Mouse (Mus musculus) cerebellum, adult 11 months (tissue): ENCODE results near the gene Ngdn.
"Not testable (repeated sequence)": the region's sequence is repeated elsewhere in the genome, so short reads cannot be mapped to it uniquely, and the experiment has no call there.

ENCODE experiments used
- DNase-seq: peaks from one replicate; pipeline ENCODE4 v3.0.0; 2022

The Ngdn gene

GRCm38 (mm10) chr14:55014991-55015766 is at the start of gene Ngdn:
TSS of gene Ngdn (plus strand) at chr14:55015454.
- DNase-seq: peak; percentile 99

GRCm38 (mm10) chr14:54965631-54966030 is 49.6 kb upstream of the Ngdn start:
- DNase-seq: no peak

GRCm38 (mm10) chr14:54966320-54966977 is 48.8 kb upstream of the Ngdn start, which contains the start of gene Myh6:
TSS of gene Myh6 (minus strand) at chr14:54966927.
- DNase-seq: no peak

- DNase-seq: no peak
Measured at GRCm38 (mm10) chr14:54967874-54968273, 47.4 kb upstream of the Ngdn start.

DNA sequence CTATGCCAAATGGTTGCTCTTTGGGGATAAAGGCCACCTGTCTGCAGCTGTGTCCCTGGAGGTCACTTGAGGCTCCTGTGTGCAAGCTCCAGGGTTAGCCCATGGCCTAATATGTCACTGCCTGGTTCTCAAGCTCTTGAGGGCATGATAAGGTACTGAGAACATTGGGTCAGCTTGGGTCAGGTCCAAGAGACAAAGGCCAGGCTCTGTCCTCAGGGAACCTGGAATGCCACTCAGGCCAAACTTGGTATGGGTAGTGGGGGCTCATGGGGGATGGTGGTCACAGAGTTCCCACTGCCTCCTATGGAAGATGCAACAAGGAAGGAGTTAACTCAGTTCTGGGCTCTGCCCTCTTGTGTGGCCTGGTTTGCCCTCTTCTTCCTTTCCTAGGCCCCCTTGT is 46.9 kb upstream of the Ngdn start:
- no peak for DNase-seq

DNA sequence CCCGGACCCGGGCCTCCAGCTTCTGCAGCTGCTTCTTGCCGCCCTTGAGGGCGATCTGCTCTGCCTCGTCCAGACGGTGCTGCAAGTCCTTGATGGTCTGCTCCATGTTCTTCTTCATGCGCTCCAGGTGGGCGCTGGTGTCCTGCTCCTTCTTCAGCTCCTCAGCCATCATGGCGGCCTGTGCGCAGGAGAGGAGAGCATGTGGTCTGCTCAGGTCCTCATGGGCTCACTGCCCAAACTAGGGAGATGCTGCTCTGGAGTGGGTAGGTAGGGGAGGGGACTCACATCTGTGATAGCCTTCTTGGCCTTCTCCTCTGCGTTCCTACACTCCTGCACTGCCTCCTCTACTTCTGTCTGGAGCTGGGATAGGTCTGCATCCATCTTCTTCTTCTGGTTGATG is 42.5 kb upstream of the Ngdn start:
- DNase-seq: not testable (repeated sequence)

- no peak for DNase-seq
Measured at GRCm38 (mm10) chr14:54974068-54974791, 41.0 kb upstream of the Ngdn start.

DNA sequence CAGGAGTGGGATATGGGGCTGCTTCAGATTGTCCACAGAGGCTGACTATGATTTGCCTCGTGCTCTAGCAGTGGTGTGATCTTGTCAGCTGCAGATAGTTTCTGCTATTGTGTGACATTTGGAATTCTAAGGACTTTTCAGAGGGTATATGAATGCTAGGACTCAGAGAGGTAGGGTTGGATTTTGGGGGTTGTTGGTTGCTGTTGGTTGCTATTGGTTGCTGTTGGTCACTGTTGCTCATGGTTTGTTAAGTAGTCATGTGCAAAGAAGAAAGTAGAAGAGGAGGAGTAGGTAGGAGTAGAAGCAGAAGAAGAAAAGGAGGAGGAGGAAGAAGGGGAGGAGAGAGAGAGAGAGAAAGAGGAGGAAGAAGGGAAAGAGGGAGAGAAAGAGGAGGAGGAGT is 38.6 kb upstream of the Ngdn start, which contains the start of gene Gm17428:
Gene Gm17428 (plus strand): TSS at position 301 of the 400 bp plus-strand sequence.
- no peak for DNase-seq

DNA sequence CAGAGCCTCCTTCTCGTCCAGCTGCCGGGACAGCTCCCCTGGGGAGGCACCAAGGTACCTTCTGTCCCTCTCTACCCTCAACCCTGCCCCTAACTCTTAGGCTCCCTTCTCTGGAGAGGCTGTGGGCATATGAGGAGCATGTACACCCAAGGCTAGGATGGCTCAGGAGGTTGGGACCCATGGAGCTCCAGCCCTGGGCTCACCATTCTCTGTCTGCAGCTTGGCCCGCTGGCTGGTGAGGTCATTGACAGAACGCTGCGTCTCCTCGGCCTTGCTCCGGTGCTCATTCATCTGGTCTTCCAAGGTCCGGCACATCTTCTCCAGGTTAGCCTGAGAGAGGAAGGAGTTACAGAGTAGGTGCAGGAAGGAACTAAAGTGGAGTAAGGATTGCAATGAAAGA is 36.6 kb upstream of the Ngdn start:
- no peak for DNase-seq

DNA sequence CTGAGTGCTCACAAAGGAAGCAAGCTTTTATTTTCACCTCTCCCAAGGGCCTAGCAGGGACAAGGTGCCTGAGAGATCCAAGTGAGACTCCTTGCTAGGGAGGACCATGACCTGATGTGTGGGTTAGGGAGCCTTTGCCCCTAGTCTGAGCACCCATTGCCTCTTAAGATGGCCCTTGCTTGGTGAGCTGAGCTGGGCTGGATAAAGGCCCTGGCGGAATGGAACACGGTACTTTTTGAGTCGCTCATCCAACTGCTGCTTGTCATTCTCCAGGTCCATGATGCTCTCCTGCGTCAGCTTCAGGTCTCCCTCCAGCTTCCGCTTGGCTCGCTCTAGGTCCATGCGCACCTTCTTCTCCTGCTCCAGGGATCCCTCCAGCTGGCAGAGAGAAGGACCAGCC is 33.3 kb upstream of the Ngdn start:
- DNase-seq: no peak

DNA sequence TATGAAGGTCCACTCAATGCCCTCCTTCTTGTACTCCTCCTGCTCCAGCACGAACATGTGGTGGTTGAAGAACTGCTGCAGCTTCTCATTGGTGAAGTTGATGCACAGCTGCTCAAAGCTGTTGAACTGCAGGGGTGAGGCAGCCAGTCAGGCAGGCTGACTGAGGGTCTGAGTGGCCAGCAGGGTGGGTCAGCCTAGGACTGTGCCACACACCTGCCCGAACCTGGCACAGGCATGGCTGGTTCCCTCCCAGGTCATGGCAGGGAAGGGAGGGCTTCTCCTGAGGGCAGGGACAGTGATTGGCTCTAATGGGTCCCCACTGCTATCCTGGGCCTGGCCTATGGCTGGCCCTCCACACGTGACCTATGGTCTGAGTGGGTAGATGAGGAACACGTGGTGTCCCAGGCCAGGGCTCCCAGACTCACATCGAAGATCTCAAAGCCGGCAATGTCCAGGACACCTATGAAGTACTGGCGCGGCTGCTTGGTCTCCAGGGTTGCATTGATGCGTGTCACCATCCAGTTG is 26.8 kb upstream of the Ngdn start:
- DNase-seq: not testable (repeated sequence)

DNA sequence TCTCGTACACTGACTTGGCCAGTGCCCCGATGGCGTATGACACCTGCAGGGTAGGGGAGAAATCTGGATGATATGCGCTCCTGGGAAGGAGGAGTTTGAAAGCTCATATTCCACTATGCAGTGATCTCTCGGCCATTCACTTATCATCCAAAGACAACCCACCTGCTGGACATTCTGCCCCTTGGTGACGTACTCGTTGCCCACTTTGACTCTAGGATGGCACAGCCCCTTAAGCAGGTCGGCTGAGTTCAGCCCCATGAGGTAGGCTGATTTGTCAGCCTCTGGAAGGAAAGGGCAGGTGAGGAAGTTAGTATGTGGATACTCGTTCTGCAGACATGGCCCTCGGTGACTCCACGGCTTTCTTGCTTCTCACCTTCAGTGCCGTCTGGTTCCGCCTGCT is 26.4 kb upstream of the Ngdn start:
- no peak for DNase-seq

- DNase-seq: no peak
Measured at GRCm38 (mm10) chr14:54989886-54990441, 25.3 kb upstream of the Ngdn start.

- no peak for DNase-seq
Measured at GRCm38 (mm10) chr14:54992196-54992595, 23.1 kb upstream of the Ngdn start.

DNA sequence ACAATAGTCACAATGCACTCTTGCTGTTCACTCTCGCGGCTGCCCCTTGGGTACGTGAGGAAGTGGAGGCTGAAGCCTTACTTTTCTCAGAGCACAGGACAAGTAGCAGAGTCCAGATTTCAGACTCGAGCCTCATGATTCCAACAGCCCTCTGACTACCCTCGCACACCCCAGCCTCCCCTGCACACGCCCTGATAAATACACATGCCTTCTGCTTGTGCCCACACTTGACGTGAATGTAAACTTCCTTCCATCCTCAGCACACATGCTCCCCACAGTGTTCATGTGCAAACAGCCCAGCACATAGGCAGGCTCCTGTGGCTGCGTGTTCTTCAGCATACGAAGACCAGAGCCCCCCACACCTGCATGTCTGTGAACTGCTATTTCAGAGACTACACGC is 21.6 kb upstream of the Ngdn start:
- DNase-seq: no peak

GRCm38 (mm10) chr14:54994136-54994868 is 21.0 kb upstream of the Ngdn start, which contains the start of gene Myh7:
TSS of gene Myh7 (minus strand) at chr14:54994626.
- no peak for DNase-seq

- DNase-seq: no peak
Measured at GRCm38 (mm10) chr14:54994869-54995186, 20.4 kb upstream of the Ngdn start.

- no peak for DNase-seq
Measured at GRCm38 (mm10) chr14:54995457-54996138, 19.7 kb upstream of the Ngdn start.

DNA sequence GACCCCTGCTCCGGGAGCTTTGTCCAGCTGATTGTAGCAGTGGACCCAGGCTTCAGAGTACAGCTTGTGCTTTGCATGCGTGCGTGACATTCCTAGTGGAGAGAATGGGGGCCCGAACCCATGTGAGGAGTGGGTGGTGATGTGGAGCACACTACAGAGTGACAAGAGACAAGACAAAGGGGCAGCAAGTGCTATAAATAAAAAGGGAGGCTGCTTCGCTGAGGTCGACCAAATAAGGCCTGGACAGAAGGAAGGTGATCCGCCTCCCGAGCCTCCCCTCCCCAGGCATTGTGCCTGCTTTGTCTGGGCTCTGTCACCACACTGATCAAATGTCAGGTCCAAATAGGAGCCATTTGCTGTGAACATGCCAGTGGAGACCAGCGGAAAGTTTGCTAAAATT is 18.5 kb upstream of the Ngdn start:
- DNase-seq: no peak

DNA sequence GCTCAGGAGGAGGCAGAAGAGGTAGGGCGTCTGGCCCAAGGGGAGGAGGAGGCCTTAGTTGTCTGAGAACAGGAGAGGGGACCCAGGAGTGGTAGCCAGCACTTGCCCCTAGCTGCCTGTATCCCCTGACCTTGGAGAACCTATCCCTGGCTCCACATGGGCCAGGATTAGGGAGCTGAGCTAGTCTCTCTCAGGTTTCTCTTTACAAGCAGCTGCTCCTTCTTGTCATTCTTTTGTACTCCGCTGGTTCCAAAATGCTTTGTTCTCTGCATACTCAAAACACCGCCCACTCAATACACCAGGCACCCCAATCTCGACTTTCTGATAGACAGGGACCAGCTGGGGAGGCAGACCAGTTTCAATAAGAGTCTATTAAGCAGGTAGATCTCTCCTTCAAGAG is 18.0 kb upstream of the Ngdn start:
- DNase-seq: no peak

DNA sequence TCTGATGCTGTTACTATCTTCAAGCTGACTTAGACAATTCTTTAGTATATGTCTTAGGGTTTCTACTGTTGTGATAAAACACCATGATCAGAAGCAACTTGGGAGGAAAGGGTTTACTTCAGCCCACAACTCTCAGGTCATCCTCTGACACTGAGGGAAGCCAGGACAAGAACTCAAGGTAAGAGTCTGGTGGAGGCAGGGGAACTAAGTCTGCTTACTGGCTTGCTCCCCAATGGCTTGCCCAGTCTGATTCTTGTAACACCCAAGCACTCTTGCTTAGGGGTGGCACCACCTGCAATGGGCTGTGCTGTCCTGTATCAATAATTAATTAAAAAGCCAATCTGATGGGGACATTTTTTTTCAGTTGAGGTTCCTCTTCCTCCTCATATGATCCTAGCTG is 16.6 kb upstream of the Ngdn start:
- no peak for DNase-seq

DNA sequence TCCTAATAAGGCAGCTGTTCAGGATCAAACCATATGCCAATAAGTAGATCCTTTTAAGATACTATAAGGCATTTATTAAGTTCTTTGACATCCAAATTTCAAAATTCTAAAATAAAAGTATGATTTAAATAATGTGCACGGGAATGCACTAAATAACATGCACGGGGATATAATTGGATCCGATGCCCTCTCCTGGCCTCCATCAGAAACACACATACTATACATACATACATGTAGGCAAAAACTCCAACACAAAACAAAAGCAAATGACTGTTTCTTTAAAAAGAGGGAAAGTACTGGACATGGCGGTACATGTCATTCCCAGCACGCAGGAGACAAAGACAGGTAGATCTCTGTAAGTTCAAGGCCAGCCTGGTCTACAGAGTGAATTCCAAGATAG is 15.4 kb upstream of the Ngdn start:
- not testable (repeated sequence) for DNase-seq
